Mouse (Mus musculus) hematopoietic multipotent progenitor cell, adult 10-12 weeks (in vitro differentiated cells): ENCODE results near the gene Eda. TPM values are rescaled to one million over a fixed set of nuclear protein-coding genes. Genes with fewer than 3 reads are reported as not detected.

ENCODE experiments used
- polyA plus RNA-seq: library from polyadenylated mRNA; stranded (reverse); fragments of >175 nt; gene quantifications from 2 replicates; pipeline ENCODE4 v1.2.3, GENCODE M21; 2012; ENCODE audit warnings: low replicate concordance

The Eda gene
- 0.59 and 1.2 TPM in 2 replicates for polyA plus RNA-seq

GRCm38 (mm10) chrX:99975250-99975984 lies at the start of gene Eda:
Gene Eda, plus strand, starts transcription at chrX:99975606.

GRCm38 (mm10) chrX:100428693-100429092 lies 453.3 kb downstream of the Eda start, which contains the start of gene Otud6a:
Gene Otud6a, plus strand, starts transcription at chrX:100429013.

DNA sequence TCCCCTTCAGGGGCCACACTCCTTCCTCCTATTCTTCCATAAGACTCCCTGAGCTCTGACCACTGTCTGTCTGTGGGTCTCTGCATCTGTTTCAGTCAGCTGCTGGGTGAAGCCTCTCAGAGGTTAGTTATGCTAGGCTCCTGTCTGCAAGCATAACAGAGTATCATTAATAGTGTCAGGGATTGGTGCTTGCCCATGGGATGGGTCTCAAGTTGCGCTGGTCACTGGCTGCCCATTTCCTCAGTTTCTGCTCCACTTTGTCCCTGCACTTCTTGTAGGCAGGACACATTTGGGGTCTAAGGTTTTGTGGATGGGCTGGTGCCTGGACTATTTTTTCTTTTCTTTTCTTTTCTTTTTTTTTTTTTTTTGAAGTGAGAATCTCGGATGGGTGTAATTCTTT lies 467.2 kb downstream of the Eda start, which contains the start of gene Awat2:
Gene Awat2 (minus strand): TSS at position 101 of the 400 bp plus-strand sequence.

Other genes with a start within 250 kb of the Eda start
- gene Tmem28, start 154.6 kb upstream of the Eda start, polyA plus RNA-seq = 0.05 TPM in 1 of 2 replicates, not detected in the other